Mouse (Mus musculus): ENCODE data around the gene 4930583I09Rik. TPM values are rescaled to one million over a fixed set of nuclear protein-coding genes. Genes with fewer than 3 reads are reported as not detected.
A peak's percentile ranks its signal among the peaks of the same experiment; 100 is the strongest.

4930583I09Rik gene
- not detected in 2 replicates for polyA plus RNA-seq (2015; fragmentation: Nextera tagmentation; extraction: Ambion mirVana)

GRCm38 (mm10) chr17:64835928-64836327, at the start of gene 4930583I09Rik:
Gene 4930583I09Rik, minus strand, starts transcription at chr17:64836071.
- ATAC-seq = no peak
- Histone ChIP-seq H3K9ac (no peak within 1 kb of the TSS), H3K4me3 (no peak within 1 kb of the TSS), H3K9me3 (replicated peaks) (no peaks in the 10 kb centered on the region), H3K27ac (no peak within 1 kb of the TSS), H3K27me3 (no peaks in the 10 kb centered on the region), H3K4me2 (peak within 1 kb of the TSS; percentile 42), H3K4me1 (peaks cover 15% of the 10 kb centered on the region), H3K36me3 (ENCODE audit: poor library complexity, severe bottlenecking) (no peaks in the 10 kb centered on the region)
- WGBS = 57% methylated on average over 6 of the region's 6 CpGs

- Histone ChIP-seq H3K4me1 (peaks cover 9% of the 10 kb centered on the region; the same call in 1 of the 2 replicates), H3K27ac (no peak overlapping the region), H3K36me3 (ENCODE audit: poor library complexity, severe bottlenecking) (no peaks in the 10 kb centered on the region), H3K9me3 (replicated peaks) (no peaks in the 10 kb centered on the region), H3K27me3 (no peaks in the 10 kb centered on the region), H3K4me2 (no peak overlapping the region), H3K9ac (no peak overlapping the region), H3K4me3 (no peak overlapping the region)
- 85% methylated on average over 12 of the region's 12 CpGs for WGBS
- ATAC-seq = no peak
These were observed 40.2 kb upstream of the 4930583I09Rik start for GRCm38 (mm10) chr17:64876111-64876510.

GRCm38 (mm10) chr17:64873651-64874072, 37.8 kb upstream of the 4930583I09Rik start:
- Histone ChIP-seq H3K4me2 (no peak overlapping the region), H3K36me3 (ENCODE audit: poor library complexity, severe bottlenecking) (no peaks in the 10 kb centered on the region), H3K27me3 (no peaks in the 10 kb centered on the region), H3K9me3 (replicated peaks) (no peaks in the 10 kb centered on the region), H3K27ac (no peak overlapping the region), H3K4me1 (peaks cover 9% of the 10 kb centered on the region; the same call in 1 of the 2 replicates), H3K4me3 (no peak overlapping the region), H3K9ac (no peak overlapping the region)
- no peak; the same call in 1 of the 2 replicates for ATAC-seq
- 11% methylated on average over 4 of the region's 4 CpGs for WGBS

- Histone ChIP-seq H3K9me3 (replicated peaks) (no peaks in the 10 kb centered on the region), H3K27me3 (no peaks in the 10 kb centered on the region), H3K4me1 (no peaks in the 10 kb centered on the region), H3K9ac (no peak overlapping the region), H3K27ac (no peak overlapping the region), H3K4me3 (no peak overlapping the region), H3K36me3 (ENCODE audit: poor library complexity, severe bottlenecking) (no peaks in the 10 kb centered on the region), H3K4me2 (no peak overlapping the region)
- WGBS = 81% methylated on average over 4 of the region's 4 CpGs
- no peak for ATAC-seq
These were observed 27.9 kb upstream of the 4930583I09Rik start for GRCm38 (mm10) chr17:64863817-64864216.

GRCm38 (mm10) chr17:64860963-64861362, 25.1 kb upstream of the 4930583I09Rik start:
- Histone ChIP-seq H3K9ac (no peak overlapping the region), H3K27me3 (no peaks in the 10 kb centered on the region), H3K4me2 (no peak overlapping the region), H3K4me3 (no peak overlapping the region), H3K27ac (no peak overlapping the region), H3K9me3 (replicated peaks) (no peaks in the 10 kb centered on the region), H3K36me3 (ENCODE audit: poor library complexity, severe bottlenecking) (no peaks in the 10 kb centered on the region), H3K4me1 (no peaks in the 10 kb centered on the region)
- ATAC-seq = no peak
- WGBS = 84% methylated on average over 3 of the region's 3 CpGs

- Histone ChIP-seq H3K4me2 (no peak overlapping the region), H3K4me3 (no peak overlapping the region), H3K36me3 (ENCODE audit: poor library complexity, severe bottlenecking) (no peaks in the 10 kb centered on the region), H3K9me3 (replicated peaks) (no peaks in the 10 kb centered on the region), H3K27ac (no peak overlapping the region), H3K27me3 (no peaks in the 10 kb centered on the region), H3K9ac (no peak overlapping the region), H3K4me1 (no peaks in the 10 kb centered on the region)
- WGBS = 87% methylated on average over 6 of the region's 6 CpGs
- no peak for ATAC-seq
These were observed 23.0 kb upstream of the 4930583I09Rik start for GRCm38 (mm10) chr17:64858848-64859247.

- Histone ChIP-seq H3K4me1 (no peaks in the 10 kb centered on the region), H3K4me3 (no peak overlapping the region), H3K27ac (no peak overlapping the region), H3K9ac (no peak overlapping the region), H3K36me3 (ENCODE audit: poor library complexity, severe bottlenecking) (no peaks in the 10 kb centered on the region), H3K27me3 (no peaks in the 10 kb centered on the region), H3K9me3 (replicated peaks) (no peaks in the 10 kb centered on the region), H3K4me2 (no peak overlapping the region)
- no peak for ATAC-seq
- 84% methylated on average over 4 of the region's 4 CpGs for WGBS
These were observed 12.2 kb upstream of the 4930583I09Rik start for GRCm38 (mm10) chr17:64848031-64848430.

GRCm38 (mm10) chr17:64846654-64847053, 10.8 kb upstream of the 4930583I09Rik start:
- Histone ChIP-seq H3K27me3 (no peaks in the 10 kb centered on the region), H3K4me3 (no peak overlapping the region), H3K4me2 (no peak overlapping the region), H3K27ac (no peak overlapping the region), H3K9me3 (replicated peaks) (no peaks in the 10 kb centered on the region), H3K36me3 (ENCODE audit: poor library complexity, severe bottlenecking) (no peaks in the 10 kb centered on the region), H3K4me1 (no peaks in the 10 kb centered on the region), H3K9ac (no peak overlapping the region)
- 84% methylated on average over 1 of the region's 1 CpGs for WGBS
- no peak for ATAC-seq

- Histone ChIP-seq H3K4me1 (peaks cover 15% of the 10 kb centered on the region), H3K36me3 (ENCODE audit: poor library complexity, severe bottlenecking) (no peaks in the 10 kb centered on the region), H3K9ac (no peak overlapping the region), H3K27ac (no peak overlapping the region), H3K4me2 (peak overlapping the region; percentile 42), H3K27me3 (no peaks in the 10 kb centered on the region), H3K4me3 (no peak overlapping the region), H3K9me3 (replicated peaks) (no peaks in the 10 kb centered on the region)
- WGBS = 3% methylated on average over 7 of the region's 7 CpGs
- ATAC-seq = peak; percentile 63; the same call in 1 of the 2 replicates
These were observed 1.0 kb upstream of the 4930583I09Rik start for GRCm38 (mm10) chr17:64836892-64837291.

GRCm38 (mm10) chr17:64836352-64836751, 481 bp upstream of the 4930583I09Rik start:
- Histone ChIP-seq H3K9ac (no peak overlapping the region), H3K27me3 (no peaks in the 10 kb centered on the region), H3K4me2 (peak overlapping the region; percentile 42), H3K36me3 (ENCODE audit: poor library complexity, severe bottlenecking) (no peaks in the 10 kb centered on the region), H3K4me1 (peaks cover 15% of the 10 kb centered on the region), H3K4me3 (no peak overlapping the region), H3K27ac (no peak overlapping the region), H3K9me3 (replicated peaks) (no peaks in the 10 kb centered on the region)
- ATAC-seq = peak; percentile 50; the same call in 1 of the 2 replicates
- WGBS = 70% methylated on average over 10 of the region's 10 CpGs

- Histone ChIP-seq H3K9me3 (replicated peaks) (no peaks in the 10 kb centered on the region), H3K4me3 (no peak overlapping the region), H3K36me3 (ENCODE audit: poor library complexity, severe bottlenecking) (no peaks in the 10 kb centered on the region), H3K4me1 (peaks cover 15% of the 10 kb centered on the region), H3K27ac (no peak overlapping the region), H3K9ac (no peak overlapping the region), H3K4me2 (no peak overlapping the region), H3K27me3 (no peaks in the 10 kb centered on the region)
- 87% methylated on average over 7 of the region's 7 CpGs for WGBS
- no peak for ATAC-seq
These were observed 1.9 kb downstream of the 4930583I09Rik start for GRCm38 (mm10) chr17:64833906-64834490.

- H3K9me3 ChIP-seq (replicated peaks) = no peaks in the 10 kb centered on the region
- no peak overlapping the region for H3K4me2 ChIP-seq
- no peaks in the 10 kb centered on the region for H3K36me3 ChIP-seq (ENCODE audit: poor library complexity, severe bottlenecking)
- no peak overlapping the region for H3K4me3 ChIP-seq
- no peak for ATAC-seq
- H3K4me1 ChIP-seq = peaks cover 15% of the 10 kb centered on the region
- no peaks in the 10 kb centered on the region for H3K27me3 ChIP-seq
- no peak overlapping the region for H3K27ac ChIP-seq
- 85% methylated on average over 2 of the region's 2 CpGs for WGBS
- no peak overlapping the region for H3K9ac ChIP-seq
These were observed 2.8 kb downstream of the 4930583I09Rik start for GRCm38 (mm10) chr17:64833071-64833470.

GRCm38 (mm10) chr17:64827482-64827881, 8.4 kb downstream of the 4930583I09Rik start:
- 79% methylated on average over 5 of the region's 5 CpGs for WGBS
- Histone ChIP-seq H3K36me3 (ENCODE audit: poor library complexity, severe bottlenecking) (no peaks in the 10 kb centered on the region), H3K4me1 (no peaks in the 10 kb centered on the region), H3K4me2 (no peak overlapping the region), H3K4me3 (no peak overlapping the region), H3K9ac (no peak overlapping the region), H3K27ac (no peak overlapping the region), H3K27me3 (no peaks in the 10 kb centered on the region), H3K9me3 (replicated peaks) (no peaks in the 10 kb centered on the region)
- ATAC-seq = no peak
